Mouse (Mus musculus): ENCODE results near the gene Krtap1-5. TPM values are rescaled to one million over a fixed set of nuclear protein-coding genes. Genes with fewer than 3 reads are reported as not detected.

The Krtap1-5 gene
- polyA plus RNA-seq, 1 experiment from 2014 or later = not detected

Other genes starting within 250 kb of the Krtap1-5 start
- gene Krt26, start 243.1 kb downstream of the Krtap1-5 start, polyA plus RNA-seq (2015; fragmentation: Nextera tagmentation; extraction: Ambion mirVana) = 0.30 and 0.39 TPM in 2 replicates
- not detected in 2 replicates for gene Krt27, start 229.9 kb downstream of the Krtap1-5 start, polyA plus RNA-seq (2015; fragmentation: Nextera tagmentation; extraction: Ambion mirVana)
- gene Krt28, start 206.1 kb downstream of the Krtap1-5 start, polyA plus RNA-seq (2015; fragmentation: Nextera tagmentation; extraction: Ambion mirVana) = 0.15 and 0.22 TPM in 2 replicates
- gene Krt10, start 191.7 kb downstream of the Krtap1-5 start, polyA plus RNA-seq (2015; fragmentation: Nextera tagmentation; extraction: Ambion mirVana) = 36.3 and 36.8 TPM in 2 replicates
- 0.13 TPM in 1 of 2 replicates, not detected in the other for gene Krt12, start 158.8 kb downstream of the Krtap1-5 start, polyA plus RNA-seq (2015; fragmentation: Nextera tagmentation; extraction: Ambion mirVana)
- gene Krt20, start 142.9 kb downstream of the Krtap1-5 start, polyA plus RNA-seq (2015; fragmentation: Nextera tagmentation; extraction: Ambion mirVana) = 0.10 TPM in 1 of 2 replicates, not detected in the other
- gene Krt23, start 87.9 kb downstream of the Krtap1-5 start, polyA plus RNA-seq (2015; fragmentation: Nextera tagmentation; extraction: Ambion mirVana) = not detected in 2 replicates
- gene Krt39, start 59.7 kb downstream of the Krtap1-5 start, polyA plus RNA-seq (2015; fragmentation: Nextera tagmentation; extraction: Ambion mirVana) = not detected in 2 replicates
- gene Krt40, start 37.9 kb downstream of the Krtap1-5 start, polyA plus RNA-seq (2015; fragmentation: Nextera tagmentation; extraction: Ambion mirVana) = not detected in 2 replicates
- gene Krtap3-3, start 30.2 kb downstream of the Krtap1-5 start, polyA plus RNA-seq (2015; fragmentation: Nextera tagmentation; extraction: Ambion mirVana) = not detected in 2 replicates
- not detected in 2 replicates for gene Krtap3-2, start 24.2 kb downstream of the Krtap1-5 start, polyA plus RNA-seq (2015; fragmentation: Nextera tagmentation; extraction: Ambion mirVana)
- gene Gm11939, start 21.6 kb downstream of the Krtap1-5 start, polyA plus RNA-seq (2015; fragmentation: Nextera tagmentation; extraction: Ambion mirVana) = not detected in 2 replicates
- not detected in 2 replicates for gene Krtap3-1, start 14.4 kb downstream of the Krtap1-5 start, polyA plus RNA-seq (2015; fragmentation: Nextera tagmentation; extraction: Ambion mirVana)
- not detected in 2 replicates for gene Krtap1-4, start 2.6 kb upstream of the Krtap1-5 start, polyA plus RNA-seq (2015; fragmentation: Nextera tagmentation; extraction: Ambion mirVana)
- gene Krtap1-3, start 10.3 kb upstream of the Krtap1-5 start, polyA plus RNA-seq (2015; fragmentation: Nextera tagmentation; extraction: Ambion mirVana) = not detected in 2 replicates
- not detected in 2 replicates for gene Krtap9-3, start 17.1 kb upstream of the Krtap1-5 start, polyA plus RNA-seq (2015; fragmentation: Nextera tagmentation; extraction: Ambion mirVana)
- not detected in 2 replicates for gene Gm11938, start 22.3 kb upstream of the Krtap1-5 start, polyA plus RNA-seq (2015; fragmentation: Nextera tagmentation; extraction: Ambion mirVana)
- not detected in 2 replicates for gene Gm11937, start 29.2 kb upstream of the Krtap1-5 start, polyA plus RNA-seq (2015; fragmentation: Nextera tagmentation; extraction: Ambion mirVana)
- gene Krtap2-4, start 33.8 kb upstream of the Krtap1-5 start, polyA plus RNA-seq (2015; fragmentation: Nextera tagmentation; extraction: Ambion mirVana) = not detected in 2 replicates
- gene Gm11562, start 39.4 kb upstream of the Krtap1-5 start, polyA plus RNA-seq (2015; fragmentation: Nextera tagmentation; extraction: Ambion mirVana) = not detected in 2 replicates
- gene Krtap4-1, start 47.2 kb upstream of the Krtap1-5 start, polyA plus RNA-seq (2015; fragmentation: Nextera tagmentation; extraction: Ambion mirVana) = not detected in 2 replicates
- not detected in 2 replicates for gene Krtap4-2, start 54.1 kb upstream of the Krtap1-5 start, polyA plus RNA-seq (2015; fragmentation: Nextera tagmentation; extraction: Ambion mirVana)
- not detected in 2 replicates for gene Krtap4-7, start 63.1 kb upstream of the Krtap1-5 start, polyA plus RNA-seq (2015; fragmentation: Nextera tagmentation; extraction: Ambion mirVana)
- gene Gm11555, start 69.2 kb upstream of the Krtap1-5 start, polyA plus RNA-seq (2015; fragmentation: Nextera tagmentation; extraction: Ambion mirVana) = not detected in 2 replicates
- not detected in 2 replicates for gene Gm11563, start 77.9 kb upstream of the Krtap1-5 start, polyA plus RNA-seq (2015; fragmentation: Nextera tagmentation; extraction: Ambion mirVana)
- gene Krtap4-6, start 84.9 kb upstream of the Krtap1-5 start, polyA plus RNA-seq (2015; fragmentation: Nextera tagmentation; extraction: Ambion mirVana) = not detected in 2 replicates
- gene Gm14190, start 109.7 kb upstream of the Krtap1-5 start, polyA plus RNA-seq (2015; fragmentation: Nextera tagmentation; extraction: Ambion mirVana) = not detected in 2 replicates
- not detected in 2 replicates for gene Gm14180, start 153.3 kb upstream of the Krtap1-5 start, polyA plus RNA-seq (2015; fragmentation: Nextera tagmentation; extraction: Ambion mirVana)
- gene Gm11595, start 191.9 kb upstream of the Krtap1-5 start, polyA plus RNA-seq (2015; fragmentation: Nextera tagmentation; extraction: Ambion mirVana) = not detected in 2 replicates
- gene Krtap4-8, start 199.7 kb upstream of the Krtap1-5 start, polyA plus RNA-seq (2015; fragmentation: Nextera tagmentation; extraction: Ambion mirVana) = not detected in 2 replicates
- gene Krtap4-9, start 204.2 kb upstream of the Krtap1-5 start, polyA plus RNA-seq (2015; fragmentation: Nextera tagmentation; extraction: Ambion mirVana) = not detected in 2 replicates
- not detected in 2 replicates for gene Gm11596, start 212.5 kb upstream of the Krtap1-5 start, polyA plus RNA-seq (2015; fragmentation: Nextera tagmentation; extraction: Ambion mirVana)
- gene Gm11569, start 217.9 kb upstream of the Krtap1-5 start, polyA plus RNA-seq (2015; fragmentation: Nextera tagmentation; extraction: Ambion mirVana) = not detected in 2 replicates
- not detected in 2 replicates for gene Gm11554, start 223.4 kb upstream of the Krtap1-5 start, polyA plus RNA-seq (2015; fragmentation: Nextera tagmentation; extraction: Ambion mirVana)
- not detected in 2 replicates for gene Krtap4-13, start 228.9 kb upstream of the Krtap1-5 start, polyA plus RNA-seq (2015; fragmentation: Nextera tagmentation; extraction: Ambion mirVana)
- gene Gm11564, start 234.7 kb upstream of the Krtap1-5 start, polyA plus RNA-seq (2015; fragmentation: Nextera tagmentation; extraction: Ambion mirVana) = not detected in 2 replicates